Mouse (Mus musculus) urinary bladder, postnatal 14 days (tissue): ENCODE results near the gene Ahctf1.

Source experiments
- DNase-seq: peaks from one replicate; pipeline ENCODE4 v3.0.0; 2021; ENCODE audit warnings: low spot score

Gene Ahctf1

DNA sequence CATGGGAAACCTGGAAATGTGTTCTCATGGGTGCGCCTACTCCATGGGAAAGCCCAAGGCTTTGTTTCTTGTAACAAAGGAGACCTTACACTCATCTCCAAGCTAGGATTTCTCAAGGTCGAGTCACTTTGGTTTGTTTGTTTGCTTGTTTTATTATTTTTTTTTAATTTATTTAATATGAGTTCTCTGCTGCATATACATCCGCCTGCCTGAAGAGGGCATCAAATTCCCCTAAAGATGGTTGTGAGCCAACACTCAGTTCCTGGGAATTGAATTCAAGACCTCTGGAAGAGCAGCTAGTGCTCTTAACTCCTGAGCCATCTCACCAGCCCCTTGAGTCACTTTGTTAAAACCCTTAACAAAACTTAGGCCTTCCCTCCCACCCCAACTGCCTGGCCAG, 90.1 kb downstream of the Ahctf1 start:
- DNase-seq, result no peak

DNA sequence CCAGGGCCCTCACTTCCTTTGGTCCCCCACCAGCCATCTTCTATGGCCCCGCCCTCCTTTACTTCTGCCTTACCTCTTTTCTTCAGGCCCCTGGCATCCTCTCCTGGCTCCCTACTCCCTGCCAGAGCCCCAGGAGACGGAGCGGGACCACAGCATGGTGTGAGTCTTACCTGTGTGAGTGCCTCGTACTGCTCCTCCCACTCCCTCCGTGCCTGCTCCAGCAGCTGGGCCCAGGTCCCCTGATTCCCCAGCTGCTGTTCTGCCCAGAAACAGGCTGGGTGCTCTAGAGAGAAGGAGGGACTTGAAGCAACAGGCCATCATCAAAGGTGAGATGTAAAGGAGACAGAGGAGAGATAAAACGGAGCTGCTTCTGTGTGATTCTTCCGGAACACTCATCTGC, 90.8 kb downstream of the Ahctf1 start:
- no peak for DNase-seq

DNA sequence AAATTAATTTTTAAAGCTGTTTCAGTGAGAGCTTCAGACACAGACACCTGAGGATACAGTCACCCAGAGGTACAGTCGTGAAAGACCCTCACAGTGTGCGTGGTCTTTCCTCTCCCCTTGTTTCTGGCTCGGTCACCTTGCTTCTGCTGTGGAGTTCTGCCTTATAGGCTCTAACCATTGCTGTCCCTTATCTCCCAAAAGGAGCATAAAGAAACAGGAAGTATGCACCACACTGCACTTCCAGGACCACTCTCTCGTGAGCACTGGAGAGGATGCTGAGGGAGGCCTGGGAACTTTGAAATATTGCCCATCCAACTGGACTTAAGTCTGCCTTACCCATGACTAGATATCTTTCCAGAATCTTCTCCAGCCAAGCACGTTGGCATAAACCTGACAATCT, 92.7 kb downstream of the Ahctf1 start:
- no peak for DNase-seq

DNA sequence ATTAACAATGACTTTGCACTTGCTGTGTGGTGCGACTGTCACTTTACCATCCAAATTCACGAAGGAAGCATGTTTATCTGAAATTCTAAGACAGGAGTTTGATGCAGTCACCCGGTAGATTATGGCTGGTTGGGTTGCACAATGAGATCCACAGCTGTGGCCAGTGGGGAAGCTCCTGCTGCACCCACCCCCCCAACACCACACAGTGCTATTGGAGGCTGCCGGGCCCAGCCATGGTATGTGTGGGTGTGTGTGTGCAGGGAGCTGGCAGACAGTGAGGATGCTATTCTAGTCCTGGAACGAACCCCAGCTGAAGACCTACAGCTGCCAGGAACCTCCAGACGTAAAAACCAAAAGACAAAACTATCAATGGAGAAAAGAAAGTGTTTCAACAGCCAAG, 94.1 kb downstream of the Ahctf1 start:
- DNase-seq, result peak; percentile 32

- peak; percentile 57 for DNase-seq
Measured at GRCm38 (mm10) chr1:179705154-179705553, 98.3 kb downstream of the Ahctf1 start.

DNA sequence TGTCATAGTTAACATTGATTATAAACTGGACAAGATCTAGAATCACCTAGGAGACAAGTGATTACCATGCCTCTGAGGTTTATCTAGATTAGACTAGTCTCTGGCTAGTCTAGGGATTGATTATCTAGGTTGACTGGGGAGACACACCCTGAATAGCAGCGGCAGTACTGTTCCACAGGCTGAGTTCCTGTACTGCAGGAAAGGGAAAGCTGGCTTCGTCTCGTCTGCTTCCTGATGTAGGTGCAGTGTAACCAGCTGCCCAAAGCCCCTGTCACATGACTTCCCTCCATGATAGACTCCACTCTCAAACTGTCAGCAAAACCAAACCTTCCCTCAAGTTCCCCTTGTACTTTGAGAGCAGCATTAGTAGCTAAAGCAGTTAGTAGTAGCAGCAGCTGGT, 99.3 kb downstream of the Ahctf1 start:
- no peak for DNase-seq
